Mouse (Mus musculus) C2C12 (cell line): ENCODE measurements around the gene Micall1. TPM values are rescaled to one million over a fixed set of nuclear protein-coding genes. Genes with fewer than 3 reads are reported as not detected.

Experiments
- H3K27me3 ChIP-seq: one replicate; pipeline ENCODE4 v1.6.1; 2011; ENCODE audit not compliant: control insufficient read depth, insufficient read depth, insufficient read length
- H3K36me3 ChIP-seq: one replicate; pipeline ENCODE4 v1.6.1; 2011; ENCODE audit not compliant: control insufficient read depth, insufficient read depth
- H3K4me3 ChIP-seq: one replicate; pipeline ENCODE4 v1.5.1; 2011; ENCODE audit warnings: mild to moderate bottlenecking, control low read depth; ENCODE audit not compliant: poor library complexity, insufficient read depth, severe bottlenecking
- H3K79me2 ChIP-seq: one replicate; pipeline ENCODE4 v1.6.1; 2011; ENCODE audit not compliant: control insufficient read depth, insufficient read depth
- H3K79me3 ChIP-seq: one replicate; pipeline ENCODE4 v1.6.1; 2011; ENCODE audit warnings: low read depth, control low read depth
- H3ac ChIP-seq: one replicate; pipeline ENCODE3; 2011; ENCODE audit warnings: low read depth; ENCODE audit not compliant: control insufficient read depth, insufficient read length
- CEBPB ChIP-seq: IDR thresholded peaks from one replicate; pipeline ENCODE4 v1.6.1; 2011; ENCODE audit warnings: low read depth, mild to moderate bottlenecking, control low read depth, moderate library complexity
- CTCF ChIP-seq: IDR thresholded peaks from one replicate; pipeline ENCODE4 v1.5.1; 2011; ENCODE audit not compliant: control insufficient read depth, insufficient read depth, insufficient read length
- FOSL1 ChIP-seq: IDR thresholded peaks from one replicate; pipeline ENCODE4 v1.8.0; 2011; ENCODE audit warnings: mild to moderate bottlenecking, low read length; ENCODE audit not compliant: poor library complexity, insufficient read depth, severe bottlenecking
- MAX ChIP-seq: IDR thresholded peaks from one replicate; pipeline ENCODE4 v1.6.1; 2011; ENCODE audit warnings: mild to moderate bottlenecking, control low read depth
- MYOD1 ChIP-seq: IDR thresholded peaks from one replicate; pipeline ENCODE4 v1.6.1; 2011; ENCODE audit warnings: low read depth; ENCODE audit not compliant: control insufficient read depth, insufficient read length
- MYOG ChIP-seq: IDR thresholded peaks from one replicate; pipeline ENCODE4 v1.6.1; 2011; ENCODE audit not compliant: control insufficient read depth, insufficient read length; ENCODE audit errors: extremely low read depth
- USF1 ChIP-seq: IDR thresholded peaks from one replicate; pipeline ENCODE4 v1.6.1; 2011; ENCODE audit warnings: low read depth, mild to moderate bottlenecking, control low read depth, moderate library complexity
- polyA plus RNA-seq: library from polyadenylated mRNA; unstranded; fragments of >200 nt; fragmentation: generic; extraction: Trizol; gene quantifications from one replicate; pipeline ENCODE4 v1.2.1, GENCODE M21; 2012; ENCODE audit warnings: missing spikeins

Micall1 gene
- polyA plus RNA-seq, 1 experiment: 12.7 TPM

DNA sequence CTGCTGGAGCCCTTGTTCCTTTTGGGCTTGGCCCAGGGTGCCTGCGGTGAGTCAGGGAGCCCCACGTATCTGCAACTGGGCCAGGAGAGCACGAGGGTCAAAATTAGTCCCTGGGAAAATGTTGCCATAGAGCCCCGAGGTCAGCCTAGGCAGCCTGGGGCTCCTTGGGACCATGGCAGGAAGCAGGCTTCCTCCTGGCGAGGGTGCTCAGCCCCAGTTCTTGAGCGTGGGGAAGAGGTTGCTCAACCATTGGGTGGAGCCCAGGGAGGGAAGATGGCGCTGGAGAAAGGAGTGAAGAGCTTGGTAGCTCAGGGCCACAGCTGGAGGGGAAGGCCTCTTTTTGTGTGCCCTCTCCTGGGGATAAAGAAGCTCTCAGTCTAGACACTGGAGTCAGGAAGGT, 53.6 kb downstream of the Micall1 start:
- H3ac ChIP-seq: no peak overlapping the region
- peaks cover 100% of the 10 kb centered on the region for H3K27me3 ChIP-seq
- no peak overlapping the region for H3K4me3 ChIP-seq
- TF ChIP-seq MYOD1: no peak
- TF ChIP-seq USF1: no peak
- TF ChIP-seq FOSL1: no peak
- no peak for TF ChIP-seq MAX
- TF ChIP-seq MYOG: no peak
- TF ChIP-seq CEBPB: no peak
- TF ChIP-seq CTCF: no peak
- no peaks in the 10 kb centered on the region for H3K36me3 ChIP-seq
- no peaks in the 10 kb centered on the region for H3K79me2 ChIP-seq
- H3K79me3 ChIP-seq: no peaks in the 10 kb centered on the region

DNA sequence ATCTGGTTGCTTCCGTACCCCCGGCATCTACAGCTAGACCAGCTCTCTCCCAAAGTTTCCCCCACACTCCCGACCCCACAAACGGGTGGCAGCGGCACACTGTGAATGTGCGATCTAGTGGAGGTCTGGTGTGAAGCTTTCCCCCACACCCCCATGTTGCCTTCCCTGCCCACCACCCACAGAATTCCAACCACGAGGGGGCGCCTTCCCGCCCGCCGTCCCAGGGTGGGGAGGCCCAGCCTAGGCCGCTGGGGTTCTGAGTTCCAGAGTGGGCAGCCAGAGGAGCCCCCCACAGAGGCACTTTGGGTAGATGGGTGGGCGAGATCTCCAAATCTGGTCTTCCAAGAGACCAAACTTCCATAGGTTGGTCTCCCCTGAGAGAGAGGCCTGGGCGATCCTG, 54.1 kb downstream of the Micall1 start:
- Histone ChIP-seq H3K79me2 (no peaks in the 10 kb centered on the region), H3K4me3 (no peak overlapping the region), H3K36me3 (no peaks in the 10 kb centered on the region), H3K27me3 (peaks cover 95% of the 10 kb centered on the region), H3K79me3 (no peaks in the 10 kb centered on the region), H3ac (no peak overlapping the region)
- TF ChIP-seq USF1 (no peak), MAX (no peak), MYOD1 (no peak), MYOG (no peak), FOSL1 (no peak), CTCF (peak; percentile 8)

GRCm38 (mm10) chr15:79164251-79164650, 55.6 kb downstream of the Micall1 start:
- Histone ChIP-seq H3ac (no peak overlapping the region), H3K79me3 (no peaks in the 10 kb centered on the region), H3K27me3 (peaks cover 86% of the 10 kb centered on the region), H3K4me3 (no peak overlapping the region), H3K36me3 (no peaks in the 10 kb centered on the region), H3K79me2 (no peaks in the 10 kb centered on the region)
- TF ChIP-seq MAX: no peak
- no peak for TF ChIP-seq MYOG
- no peak for TF ChIP-seq CTCF

GRCm38 (mm10) chr15:79165140-79165539, 56.4 kb downstream of the Micall1 start, which contains the start of gene Sox10:
Gene Sox10, minus strand, starts transcription at chr15:79165240.
- no peaks in the 10 kb centered on the region for H3K36me3 ChIP-seq
- H3ac ChIP-seq: no peak within 1 kb of the TSS
- no peaks in the 10 kb centered on the region for H3K79me3 ChIP-seq
- no peak for TF ChIP-seq CEBPB
- no peak for TF ChIP-seq CTCF
- no peak for TF ChIP-seq MYOG
- TF ChIP-seq MAX: no peak
- no peak for TF ChIP-seq FOSL1
- TF ChIP-seq MYOD1: no peak
- TF ChIP-seq USF1: no peak
- no peaks in the 10 kb centered on the region for H3K79me2 ChIP-seq
- H3K27me3 ChIP-seq: peaks cover 84% of the 10 kb centered on the region
- H3K4me3 ChIP-seq: no peak within 1 kb of the TSS

DNA sequence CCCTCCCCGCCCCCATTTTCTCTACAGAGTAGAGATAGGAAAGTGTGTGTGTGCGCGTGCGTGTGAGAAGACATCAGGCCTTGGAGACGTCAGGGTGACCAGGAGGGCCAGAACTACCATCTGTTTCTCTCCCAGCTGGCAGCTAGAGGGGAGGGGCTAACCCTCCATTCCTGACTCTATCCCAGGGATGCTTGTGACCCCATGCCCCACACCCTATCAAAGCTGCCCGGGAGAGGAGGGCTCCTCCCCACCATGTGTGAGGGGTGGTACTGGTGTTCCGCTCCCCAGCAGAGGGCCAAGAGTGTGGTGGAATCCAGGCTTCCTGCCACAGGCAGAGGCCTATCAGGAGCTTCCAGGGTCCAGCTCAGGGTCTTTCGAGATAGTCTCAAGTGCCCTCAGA, 58.0 kb downstream of the Micall1 start:
- H3ac ChIP-seq: no peak overlapping the region
- H3K4me3 ChIP-seq: no peak overlapping the region
- peaks cover 82% of the 10 kb centered on the region for H3K27me3 ChIP-seq
- H3K79me3 ChIP-seq: no peaks in the 10 kb centered on the region
- TF ChIP-seq CEBPB (no peak), MYOD1 (no peak), CTCF (no peak), MYOG (no peak), MAX (no peak), USF1 (no peak), FOSL1 (no peak)
- no peaks in the 10 kb centered on the region for H3K79me2 ChIP-seq
- H3K36me3 ChIP-seq: no peaks in the 10 kb centered on the region

GRCm38 (mm10) chr15:79176905-79177304, 68.2 kb downstream of the Micall1 start:
- TF ChIP-seq FOSL1 (peak; percentile 69), MYOG (no peak), MYOD1 (peak; percentile 91), CTCF (no peak)
- no peaks in the 10 kb centered on the region for H3K36me3 ChIP-seq
- H3K27me3 ChIP-seq: peaks cover 32% of the 10 kb centered on the region
- H3K4me3 ChIP-seq: no peak overlapping the region
- H3ac ChIP-seq: no peak overlapping the region
- H3K79me3 ChIP-seq: no peaks in the 10 kb centered on the region
- H3K79me2 ChIP-seq: no peaks in the 10 kb centered on the region
